Mouse (Mus musculus) hindbrain, embryonic 14.5 days (tissue): ENCODE measurements around the gene Tmem60. TPM values are rescaled to one million over a fixed set of nuclear protein-coding genes. Genes with fewer than 3 reads are reported as not detected.

Experiments
- ATAC-seq: fragments of 200-750 bp; cut with Nextera tagmentation; 2 replicates; pipeline ENCODE4 v1.8.0; 2017; ENCODE audit warnings: moderate number of reproducible peaks, mild to moderate bottlenecking, moderate TSS enrichment, moderate library complexity; ENCODE audit not compliant: low FRiP score
- DNase-seq: peaks from one replicate; pipeline ENCODE4 v3.0.0-alpha.2; 2015; ENCODE audit warnings: low spot score
- H3K27ac ChIP-seq: fragments of 300-500 bp; sonication (generic); 2 replicates; pipeline ENCODE4 v1.5.1; 2014; ENCODE audit warnings: mild to moderate bottlenecking, moderate library complexity
- H3K27me3 ChIP-seq: fragments of 300-500 bp; sonication (generic); 2 replicates; pipeline ENCODE4 v1.6.1; 2014; ENCODE audit warnings: mild to moderate bottlenecking, low read length, mixed read lengths; ENCODE audit not compliant: control insufficient read depth, insufficient read depth
- H3K36me3 ChIP-seq: fragments of 300-500 bp; sonication (generic); replicated peaks from 2 replicates; pipeline ENCODE4 v1.6.1; 2014; ENCODE audit not compliant: control insufficient read depth, insufficient read depth
- H3K4me1 ChIP-seq: fragments of 300-500 bp; sonication (generic); replicated peaks from 2 replicates; pipeline ENCODE4 v1.6.1; 2014; ENCODE audit warnings: antibody characterized with exemption, low read length, mixed read lengths; ENCODE audit not compliant: control insufficient read depth, insufficient read depth
- H3K4me2 ChIP-seq: fragments of 300-500 bp; sonication (generic); replicated peaks from 2 replicates; pipeline ENCODE4 v1.6.1; 2014; ENCODE audit warnings: mild to moderate bottlenecking, moderate library complexity
- H3K4me3 ChIP-seq: fragments of 300-500 bp; sonication (generic); replicated peaks from 2 replicates; pipeline ENCODE4 v1.5.1; 2014; ENCODE audit warnings: mild to moderate bottlenecking, low read length
- H3K9ac ChIP-seq: fragments of 300-500 bp; sonication (generic); 2 replicates; pipeline ENCODE4 v1.6.1; 2014
- H3K9me3 ChIP-seq: fragments of 300-500 bp; sonication (generic); 2 replicates; pipeline ENCODE4 v1.6.1; 2016; ENCODE audit warnings: low read length; ENCODE audit not compliant: control insufficient read depth
- WGBS: fragments of 180-500 bp; shearing (Covaris S2); extraction: QIAGEN DNeasy Blood & Tissue Kit; methylation state at CpG from one replicate; pipeline ENCODE4 v1.1.7; 2014; 5-methylcytosine and 5-hydroxymethylcytosine counted together
- polyA plus RNA-seq: library from polyadenylated mRNA; unstranded; fragments of >200 nt; fragmentation: Nextera tagmentation; extraction: Ambion mirVana; gene quantifications from 2 replicates; pipeline ENCODE4 v1.2.1, GENCODE M21; 2014

Gene Tmem60
- polyA plus RNA-seq, 1 experiment from 2014 or later, result 73.6 TPM

DNA sequence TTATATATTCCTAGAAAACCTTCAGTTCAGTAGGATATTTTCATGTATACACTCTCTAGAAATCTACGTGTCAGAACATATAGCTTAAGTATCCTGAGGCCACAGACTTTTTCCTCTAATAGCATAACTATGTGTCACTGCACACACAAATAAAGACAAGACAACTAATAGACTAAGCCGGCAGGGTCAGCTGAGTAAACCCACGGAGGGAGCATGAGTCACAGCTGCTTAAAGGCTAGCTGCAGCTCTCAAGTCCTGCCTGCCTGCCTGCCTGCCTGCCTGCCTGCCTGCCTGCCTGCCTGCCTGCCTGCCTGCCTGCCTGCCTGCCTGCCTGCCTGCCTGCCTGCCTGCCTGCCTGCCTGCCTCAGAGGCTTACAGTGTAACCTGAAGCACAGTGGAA, 43.5 kb downstream of the Tmem60 start:
- no peak for ATAC-seq
- Histone ChIP-seq H3K27ac (no peak overlapping the region), H3K9ac (no peak overlapping the region), H3K9me3 (no peaks in the 10 kb centered on the region), H3K4me2 (no peak overlapping the region), H3K4me3 (no peak overlapping the region), H3K4me1 (no peaks in the 10 kb centered on the region), H3K36me3 (no peaks in the 10 kb centered on the region), H3K27me3 (no peaks in the 10 kb centered on the region)
- WGBS, result 78% methylated on average over 3 of the region's 3 CpGs
- no peak for DNase-seq

DNA sequence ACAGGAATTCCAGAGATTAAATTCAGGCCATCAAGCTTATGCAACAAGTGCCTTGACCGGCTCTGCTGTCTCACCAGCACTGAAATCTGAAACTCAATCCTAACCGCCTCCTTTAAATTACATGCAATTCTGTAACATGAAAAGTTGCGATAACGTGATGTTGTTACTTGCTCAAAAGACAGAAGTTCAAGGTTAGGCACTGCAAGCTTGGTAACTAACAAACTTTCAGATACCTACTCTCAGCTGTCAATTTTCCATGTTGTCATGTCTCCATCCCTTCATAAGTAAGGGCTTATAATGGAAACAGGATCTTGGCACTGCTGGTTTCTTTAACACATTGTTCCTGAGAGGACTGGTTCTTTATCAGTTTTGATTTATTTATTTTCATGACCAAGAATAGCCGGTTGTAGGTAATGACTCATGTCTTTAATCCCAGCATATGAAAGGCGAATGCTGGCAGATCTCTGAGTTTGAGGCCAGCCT, 47.7 kb downstream of the Tmem60 start:
- H3K27ac ChIP-seq, result no peak overlapping the region
- no peaks in the 10 kb centered on the region for H3K9me3 ChIP-seq
- 86% methylated on average over 6 of the region's 6 CpGs for WGBS
- H3K36me3 ChIP-seq, result no peaks in the 10 kb centered on the region
- ATAC-seq, result no peak
- no peak for DNase-seq
- H3K4me1 ChIP-seq, result no peaks in the 10 kb centered on the region
- H3K27me3 ChIP-seq, result no peaks in the 10 kb centered on the region
- H3K4me2 ChIP-seq, result no peak overlapping the region
- H3K4me3 ChIP-seq, result no peak overlapping the region
- H3K9ac ChIP-seq, result no peak overlapping the region

GRCm38 (mm10) chr5:20930430-20930829, 48.4 kb downstream of the Tmem60 start:
- Histone ChIP-seq H3K4me2 (no peak overlapping the region), H3K36me3 (no peaks in the 10 kb centered on the region), H3K4me3 (no peak overlapping the region), H3K9ac (no peak overlapping the region), H3K9me3 (no peaks in the 10 kb centered on the region), H3K27ac (no peak overlapping the region), H3K27me3 (no peaks in the 10 kb centered on the region), H3K4me1 (no peaks in the 10 kb centered on the region)
- DNase-seq (no peak), ATAC-seq (no peak)

DNA sequence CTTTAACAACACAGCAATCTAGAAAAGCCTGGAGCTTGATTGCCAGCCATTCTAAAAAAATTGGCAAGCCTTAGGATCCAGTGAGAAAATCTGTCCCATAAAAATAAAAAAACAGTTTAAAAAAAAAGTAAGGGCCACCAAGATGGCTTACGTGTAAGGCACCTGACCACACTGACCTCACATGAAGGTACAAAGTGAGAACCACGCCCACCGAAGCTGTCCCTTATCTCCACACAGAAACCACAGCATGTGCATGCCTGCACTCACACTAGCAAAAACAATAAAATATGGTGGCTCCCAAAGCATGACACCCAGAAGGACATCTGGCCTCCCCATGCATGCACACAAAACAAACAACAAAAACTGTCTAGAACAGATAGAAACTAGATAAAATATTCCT, 49.3 kb downstream of the Tmem60 start:
- no peaks in the 10 kb centered on the region for H3K9me3 ChIP-seq
- H3K36me3 ChIP-seq, result no peaks in the 10 kb centered on the region
- DNase-seq (no peak), ATAC-seq (no peak)
- no peak overlapping the region for H3K4me2 ChIP-seq
- H3K27ac ChIP-seq, result no peak overlapping the region
- H3K4me3 ChIP-seq, result no peak overlapping the region
- no peaks in the 10 kb centered on the region for H3K4me1 ChIP-seq
- 95% methylated on average over 3 of the region's 3 CpGs for WGBS
- H3K9ac ChIP-seq, result no peak overlapping the region
- H3K27me3 ChIP-seq, result no peaks in the 10 kb centered on the region

DNA sequence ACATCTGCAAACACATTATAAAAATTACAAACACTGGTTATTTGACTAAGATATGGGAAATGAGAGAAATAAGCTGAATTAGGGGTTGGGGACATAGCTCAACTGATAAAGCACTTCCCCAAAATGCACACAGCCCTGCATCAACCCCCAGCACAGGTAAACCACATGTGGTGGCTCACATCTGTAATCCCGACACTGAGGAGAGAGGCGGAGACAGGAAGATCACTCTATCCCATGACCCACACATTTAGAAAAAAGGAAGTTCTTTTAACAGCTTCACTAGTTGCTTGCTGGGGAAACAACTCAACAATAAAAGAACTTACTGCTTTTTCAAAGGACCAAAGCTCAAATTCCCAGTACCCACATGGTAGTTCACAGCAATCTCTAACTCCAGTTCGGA, 50.6 kb downstream of the Tmem60 start:
- no peak for ATAC-seq
- DNase-seq, result no peak
- Histone ChIP-seq H3K4me3 (no peak overlapping the region), H3K4me2 (no peak overlapping the region), H3K4me1 (no peaks in the 10 kb centered on the region), H3K9ac (no peak overlapping the region), H3K9me3 (no peaks in the 10 kb centered on the region), H3K36me3 (no peaks in the 10 kb centered on the region), H3K27ac (no peak overlapping the region), H3K27me3 (no peaks in the 10 kb centered on the region)
- WGBS, result 98% methylated on average over 3 of the region's 3 CpGs

DNA sequence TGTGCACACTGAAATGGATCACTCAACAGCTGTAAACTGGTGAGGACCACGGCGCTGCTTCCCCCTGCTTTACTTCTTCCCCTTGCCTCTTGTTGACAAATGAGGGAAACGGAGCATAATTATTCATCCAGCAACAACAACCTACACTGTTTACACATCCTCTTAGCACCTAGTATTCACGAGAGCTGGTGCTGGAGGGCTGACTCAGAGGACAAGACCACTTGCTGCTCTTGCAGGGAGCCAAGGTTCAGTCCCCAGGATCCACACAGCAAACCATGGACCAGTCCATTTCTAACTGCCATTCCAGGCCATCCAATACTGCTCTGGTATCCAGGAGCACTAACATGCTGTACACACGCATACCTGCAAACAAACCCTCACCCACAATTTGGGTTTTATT, 53.9 kb downstream of the Tmem60 start:
- no peak overlapping the region for H3K9ac ChIP-seq
- H3K27ac ChIP-seq, result no peak overlapping the region
- no peak overlapping the region for H3K4me3 ChIP-seq
- WGBS, result 77% methylated on average over 5 of the region's 5 CpGs
- no peak for ATAC-seq
- H3K4me2 ChIP-seq, result no peak overlapping the region
- H3K36me3 ChIP-seq, result no peaks in the 10 kb centered on the region
- no peaks in the 10 kb centered on the region for H3K4me1 ChIP-seq
- no peaks in the 10 kb centered on the region for H3K27me3 ChIP-seq
- no peak for DNase-seq
- H3K9me3 ChIP-seq, result no peaks in the 10 kb centered on the region

Other genes starting within 250 kb of the Tmem60 start
- 29.6 and 32.6 TPM in 2 replicates for gene Phtf2, start 67 bp upstream of the Tmem60 start, polyA plus RNA-seq
- 4.3 and 5.6 TPM in 2 replicates for gene Rsbn1l, start 74.2 kb downstream of the Tmem60 start, polyA plus RNA-seq
- gene Ptpn12, start 173.7 kb downstream of the Tmem60 start, polyA plus RNA-seq, result 28.4 and 28.9 TPM in 2 replicates